Mouse (Mus musculus) megakaryocyte-erythroid progenitor cell, adult 5-6 weeks (primary cell): ENCODE measurements around the gene Nfia. TPM values are rescaled to one million over a fixed set of nuclear protein-coding genes. Genes with fewer than 3 reads are reported as not detected.

ENCODE experiments used
- ATAC-seq: replicated peaks from 2 replicates; pipeline ENCODE4 v1.8.0; 2016; ENCODE audit warnings: mild to moderate bottlenecking, inconsistent platforms; ENCODE audit not compliant: severe bottlenecking, poor library complexity, low FRiP score, low TSS enrichment
- total RNA-seq, 2 experiments: library from RNA; stranded (forward) in 1 of 2; stranded (reverse) in 1 of 2; fragments of 200-1000, 215-1000 nt in 1 of 2; fragments of >200 nt in 1 of 2; fragmentation: Nextera tagmentation in 1 of 2; gene quantifications; 2 replicates each; pipeline ENCODE4 v1.2.3; 2014 to 2017

Nfia gene
- total RNA-seq (2014; fragmentation: Nextera tagmentation) (136 and 212 TPM in 2 replicates), total RNA-seq (2017) (16.7 and 33.0 TPM in 2 replicates)

DNA sequence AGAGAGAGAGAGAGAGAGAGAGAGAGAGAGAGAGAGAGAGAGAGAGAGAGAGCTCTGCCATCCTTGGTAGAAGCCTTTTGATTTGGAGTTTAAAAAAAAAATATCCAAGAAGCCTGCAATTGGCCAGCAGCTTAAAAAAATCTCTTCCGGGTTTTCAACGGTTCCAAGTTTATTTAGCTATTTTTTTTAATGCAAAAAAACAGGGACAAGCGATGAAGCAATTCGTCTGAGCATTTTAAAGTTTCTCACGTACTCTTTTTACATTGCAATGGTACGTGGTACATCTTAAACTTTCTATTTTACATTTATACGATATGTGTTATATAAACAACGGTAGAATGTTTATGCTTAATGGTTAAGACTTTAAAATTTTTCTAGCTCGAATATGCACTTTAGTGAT lies at the start of gene Nfia:
Nfia (plus strand) TSS at position 94 of the 400 bp plus-strand sequence.
- no peak for ATAC-seq

DNA sequence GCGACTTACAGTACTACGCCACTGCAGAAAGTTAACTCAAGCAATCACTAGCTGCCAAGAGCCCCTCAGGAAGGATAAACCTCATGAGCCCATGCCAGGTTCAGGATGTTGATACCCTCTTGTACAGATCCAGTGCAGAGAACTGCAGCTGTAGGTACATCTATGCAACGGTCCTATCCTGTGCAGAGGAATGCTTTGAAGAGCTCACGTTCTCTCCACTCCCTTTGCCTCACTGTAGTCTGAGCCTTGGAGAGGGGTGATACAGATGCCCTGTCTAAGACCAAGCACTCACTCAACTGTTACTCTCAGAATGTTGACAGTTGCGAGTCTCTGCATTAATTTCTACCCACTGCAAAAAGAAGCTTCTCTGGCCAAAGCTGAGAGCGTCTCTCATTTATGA lies 49.2 kb upstream of the Nfia start:
- no peak for ATAC-seq

DNA sequence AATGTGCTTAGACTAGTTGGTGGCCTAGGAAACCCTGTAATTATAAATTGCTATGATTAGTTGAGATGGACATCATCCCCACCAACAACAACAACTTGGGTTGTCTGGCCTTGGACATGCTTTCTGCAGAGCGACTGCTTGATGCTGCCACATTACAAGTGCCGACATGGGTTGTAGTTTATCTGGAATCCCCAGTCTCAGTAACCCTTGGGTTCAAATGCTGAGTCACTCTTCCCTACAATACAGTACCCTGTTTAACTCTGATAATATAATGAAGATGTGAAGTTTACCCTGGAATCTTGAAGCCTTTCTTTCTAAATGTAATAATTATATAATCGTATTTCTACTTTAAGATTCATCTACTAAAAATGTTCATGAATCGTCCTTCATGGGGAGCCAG lies 44.0 kb upstream of the Nfia start:
- ATAC-seq, result peak; percentile 76

DNA sequence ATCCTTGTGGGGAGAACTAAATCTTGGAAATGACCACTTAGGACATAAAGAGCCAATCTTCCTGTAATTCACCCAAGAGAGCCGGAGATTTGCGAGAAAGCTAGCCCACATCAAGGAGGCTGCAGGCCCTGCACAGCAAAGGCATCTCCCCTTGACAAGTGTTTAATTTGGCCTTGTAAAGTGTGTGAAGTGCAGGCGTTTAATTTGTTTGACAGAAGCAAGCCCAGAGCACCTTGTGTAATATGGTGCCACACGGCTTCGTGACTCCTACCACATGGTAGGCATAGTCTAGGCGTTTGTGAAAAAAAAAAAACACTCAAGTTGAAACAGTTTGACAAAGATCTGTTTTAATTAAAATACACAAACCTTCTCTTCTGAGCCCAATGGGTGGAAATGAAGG lies 42.5 kb upstream of the Nfia start:
- no peak for ATAC-seq

DNA sequence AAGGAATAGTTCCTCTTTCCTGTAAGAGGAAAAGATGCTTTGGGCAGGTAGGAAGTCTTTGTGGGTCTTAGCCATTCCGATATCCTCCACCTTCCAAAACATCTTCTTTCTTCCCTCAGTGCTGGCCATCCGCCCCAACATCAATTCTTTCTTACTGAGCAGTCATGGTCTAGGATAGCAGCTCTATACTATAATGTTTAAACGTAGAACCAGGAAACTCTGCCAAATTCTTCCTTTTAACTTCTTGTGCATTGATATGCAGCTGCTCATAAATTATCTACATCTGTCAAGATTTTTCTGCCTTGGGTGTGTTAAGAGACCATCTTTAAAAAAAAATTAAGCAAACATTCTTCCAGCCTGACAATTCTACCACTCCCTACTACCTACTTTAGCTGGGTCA lies 42.1 kb upstream of the Nfia start:
- ATAC-seq, result no peak

DNA sequence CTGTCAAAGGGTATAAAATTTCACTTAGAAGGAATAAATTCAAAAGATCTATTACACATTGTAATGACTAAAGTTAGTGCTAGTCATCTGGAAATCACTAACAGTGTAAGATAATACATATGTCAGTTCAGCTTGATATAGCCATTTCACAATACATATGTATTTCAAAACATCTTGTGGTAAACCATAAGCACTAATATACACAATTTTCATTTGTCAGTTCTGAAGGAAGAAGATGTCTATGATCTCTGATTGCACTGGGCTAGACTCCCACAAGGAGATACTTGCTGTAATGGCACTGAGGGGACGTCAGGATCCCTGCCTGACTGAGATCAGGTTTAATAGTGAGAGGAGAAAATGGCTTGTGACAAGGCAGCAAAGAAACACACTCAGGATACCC lies 39.1 kb upstream of the Nfia start:
- no peak for ATAC-seq

DNA sequence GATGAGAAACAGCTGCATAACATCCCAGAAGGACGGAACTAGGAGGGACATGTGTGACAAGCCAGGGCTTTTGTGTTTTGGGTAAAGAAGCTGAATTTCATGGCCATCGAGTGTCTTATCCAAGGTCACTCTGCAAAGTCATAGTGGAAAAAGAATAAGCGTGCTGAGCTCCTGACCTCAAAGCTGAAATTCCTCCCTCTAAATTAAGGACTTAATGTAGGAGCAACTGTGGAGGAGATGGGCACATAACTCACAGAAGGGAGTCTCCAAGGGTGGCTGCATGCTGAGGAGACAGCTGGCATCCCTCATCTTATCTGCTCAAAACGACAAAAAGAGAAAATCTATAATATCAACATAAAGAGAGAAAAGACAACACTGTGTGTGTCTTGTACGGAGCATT lies 28.6 kb upstream of the Nfia start:
- no peak for ATAC-seq

DNA sequence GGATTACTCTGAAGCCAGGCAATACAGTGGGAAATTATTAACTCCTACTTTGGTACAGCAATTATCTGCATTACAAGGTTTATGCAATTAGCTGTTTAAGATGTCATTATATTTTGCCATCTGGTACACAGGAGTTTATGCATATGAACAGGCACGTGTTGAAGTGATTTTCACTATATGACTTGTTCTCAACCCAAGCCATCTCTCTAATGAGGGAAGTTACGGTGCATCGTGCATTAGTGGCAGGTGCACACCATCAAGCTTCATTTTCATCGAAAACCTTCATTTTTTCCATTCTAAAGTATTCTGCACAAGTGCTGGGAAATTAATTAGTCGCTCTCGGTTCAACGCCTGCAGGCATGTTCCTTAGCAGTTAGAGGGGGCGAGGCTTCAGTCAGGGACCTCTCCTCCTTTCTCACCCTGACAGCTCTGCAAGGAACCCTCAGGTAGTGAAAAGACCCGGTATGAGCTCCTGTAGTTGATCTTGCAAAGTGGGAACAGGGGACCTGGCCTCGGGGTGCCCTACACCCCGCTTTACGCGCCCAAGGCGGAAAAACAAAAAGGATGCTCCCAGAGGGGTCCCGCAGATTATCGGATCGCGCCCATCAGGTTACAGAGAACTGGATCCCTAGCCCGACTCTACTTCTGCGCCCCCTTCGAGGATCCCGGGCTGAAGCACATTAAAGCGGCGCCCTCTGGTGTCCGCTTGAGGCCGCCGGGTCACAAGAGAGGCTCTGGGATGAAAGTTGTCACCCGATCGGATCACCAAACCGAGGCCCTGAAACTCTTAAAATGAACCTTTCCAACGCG lies 27.0 kb upstream of the Nfia start:
- ATAC-seq, result peak; percentile 89

DNA sequence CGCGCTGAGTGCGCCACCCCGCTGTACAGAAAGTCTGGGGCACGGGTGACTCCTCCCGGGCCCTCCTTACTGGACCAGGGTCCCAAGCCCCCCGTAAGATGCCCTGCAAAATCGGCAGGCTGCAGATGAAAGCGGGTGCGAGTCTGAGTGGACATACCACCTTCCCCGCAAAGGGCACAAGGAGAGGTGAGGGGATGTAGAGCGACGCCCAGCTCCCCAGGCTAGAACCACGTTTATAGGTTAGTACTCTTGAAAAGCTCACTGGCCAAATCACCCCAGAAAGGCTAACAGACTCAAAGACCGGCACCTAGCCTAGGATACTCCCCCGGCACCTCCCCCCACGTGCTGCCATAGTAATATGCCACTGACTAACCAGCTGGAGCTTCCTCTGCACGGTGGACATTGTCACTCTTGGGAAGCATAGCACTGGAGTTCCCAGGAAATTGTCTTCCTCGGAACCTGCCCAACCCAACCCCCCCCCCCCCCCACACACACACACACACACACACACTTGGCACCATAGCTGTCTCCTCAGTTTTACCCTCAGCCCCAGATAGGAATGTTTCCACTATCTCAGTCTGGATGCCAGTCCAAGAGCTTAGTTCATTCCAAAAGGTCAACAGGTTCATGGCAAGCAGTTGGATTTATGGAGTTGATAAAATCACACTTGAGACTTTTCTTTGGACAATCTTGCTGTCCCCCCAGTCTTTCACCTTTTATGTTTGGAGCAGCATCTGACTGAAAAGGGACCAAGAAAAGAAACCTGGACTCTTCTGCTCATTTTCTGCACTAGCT lies 26.2 kb upstream of the Nfia start:
- peak; percentile 18; the same call in 1 of the 2 replicates for ATAC-seq

DNA sequence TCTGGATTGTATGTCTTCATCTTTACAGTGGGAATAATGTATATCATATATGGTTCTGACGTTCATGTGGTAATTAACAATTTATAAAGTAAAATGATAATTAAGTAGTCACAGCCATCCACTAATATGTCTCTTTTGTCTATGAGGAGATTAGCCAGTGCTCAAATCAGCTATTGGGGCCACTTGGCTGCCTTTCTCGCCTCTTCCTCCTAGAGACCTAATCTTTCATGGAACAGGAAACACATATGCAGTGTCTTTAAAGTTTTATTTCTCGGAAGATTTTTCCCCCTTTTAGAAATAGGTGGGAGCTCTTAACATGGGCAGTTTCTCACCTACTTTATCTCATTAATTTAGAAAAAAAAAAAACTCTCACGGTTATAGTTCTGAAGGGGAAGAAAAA lies 22.1 kb upstream of the Nfia start:
- ATAC-seq, result no peak

DNA sequence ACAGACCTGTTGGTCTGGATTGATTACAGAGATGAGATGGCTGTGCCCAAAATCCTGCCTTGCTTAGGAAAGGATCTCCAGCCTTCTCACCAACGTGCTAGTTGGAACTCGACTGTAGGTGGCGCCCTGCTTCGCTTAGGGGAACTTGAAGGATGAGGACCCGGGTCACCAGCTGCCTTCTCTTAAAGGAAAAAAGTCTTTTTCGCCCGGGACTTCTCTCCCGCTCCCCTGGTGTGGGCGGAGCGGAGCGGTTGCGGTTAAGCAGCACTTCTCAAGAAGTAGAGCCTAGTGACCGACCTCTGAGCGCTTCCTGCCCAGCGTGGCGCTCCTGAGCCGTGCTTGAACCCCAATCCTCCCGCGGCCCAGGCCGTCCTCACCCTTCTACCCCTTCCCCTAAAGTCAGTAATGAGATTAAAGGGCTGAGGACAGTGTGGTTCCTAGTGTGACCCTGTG lies 21.5 kb upstream of the Nfia start:
- peak; percentile 91 for ATAC-seq

DNA sequence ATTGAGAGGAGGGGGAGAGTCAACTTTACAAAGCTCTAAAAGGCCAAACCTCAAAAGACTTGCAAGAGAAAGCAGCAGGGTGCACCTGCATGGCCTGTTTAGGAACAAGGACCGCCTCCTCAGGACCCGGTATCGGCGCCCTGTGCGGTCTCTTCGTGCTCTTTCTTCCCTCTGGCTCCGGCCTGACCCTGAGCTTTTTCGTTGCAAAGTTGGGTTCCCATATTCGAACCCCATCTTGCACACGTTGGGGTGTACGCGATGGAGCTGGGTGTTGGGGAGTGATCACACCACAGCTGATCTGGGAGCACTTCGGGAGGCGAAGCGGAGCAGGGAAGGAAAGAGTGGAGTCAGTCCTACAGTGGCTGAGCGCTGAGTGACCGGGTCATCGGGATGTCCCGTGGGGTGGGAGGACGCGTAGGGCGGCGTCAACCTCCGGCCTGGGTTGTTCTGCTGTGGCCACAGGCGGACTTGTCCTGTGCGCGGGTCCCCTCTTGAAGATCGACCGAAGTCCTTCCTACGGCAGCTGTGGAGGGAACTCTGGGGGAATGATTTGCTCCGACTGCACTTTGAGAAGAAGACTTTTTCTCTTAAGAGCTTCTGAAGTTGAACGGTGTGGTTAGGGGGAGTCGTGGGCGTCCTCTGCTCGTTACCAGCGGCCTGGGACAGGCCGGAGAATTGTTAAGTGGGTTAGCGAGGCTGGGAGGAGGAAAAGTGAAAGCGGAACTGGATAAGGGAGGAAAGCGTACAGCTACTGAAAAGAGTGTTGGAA lies 20.9 kb upstream of the Nfia start:
- peak; percentile 64 for ATAC-seq

DNA sequence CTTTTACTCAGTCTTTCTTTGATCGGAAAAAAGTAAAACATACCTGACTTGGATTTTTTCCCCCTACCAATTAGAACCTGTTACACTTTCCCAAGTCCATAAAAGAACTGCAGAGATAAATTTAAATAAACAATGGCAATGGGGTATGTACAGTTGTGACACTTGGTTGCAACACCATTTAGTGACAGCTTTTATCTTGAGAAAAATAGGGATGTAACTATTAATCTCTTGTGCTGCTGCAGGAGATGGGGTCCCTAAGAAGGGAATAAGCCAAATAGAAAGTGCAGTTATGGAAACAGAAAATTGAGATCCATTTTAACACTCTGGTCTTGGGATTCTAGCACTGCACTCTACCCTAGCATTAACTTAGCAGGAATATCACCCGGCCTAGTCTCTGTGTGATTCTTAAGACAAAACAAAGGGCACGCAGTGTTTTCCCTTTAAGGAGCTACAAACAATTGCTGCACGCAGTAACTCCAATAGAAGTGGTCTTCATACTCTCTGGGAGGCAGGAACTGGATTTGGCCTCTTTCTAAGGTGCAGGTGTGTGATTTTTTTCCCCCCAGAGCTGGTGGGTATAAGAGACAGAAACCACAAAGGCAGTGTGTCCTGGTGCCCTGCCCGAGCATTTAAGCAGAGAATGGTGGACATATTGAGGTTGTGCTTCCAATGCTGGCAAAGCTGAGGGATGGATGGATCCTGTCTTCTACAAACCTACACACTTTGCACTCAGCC lies 20.1 kb upstream of the Nfia start:
- ATAC-seq, result no peak

DNA sequence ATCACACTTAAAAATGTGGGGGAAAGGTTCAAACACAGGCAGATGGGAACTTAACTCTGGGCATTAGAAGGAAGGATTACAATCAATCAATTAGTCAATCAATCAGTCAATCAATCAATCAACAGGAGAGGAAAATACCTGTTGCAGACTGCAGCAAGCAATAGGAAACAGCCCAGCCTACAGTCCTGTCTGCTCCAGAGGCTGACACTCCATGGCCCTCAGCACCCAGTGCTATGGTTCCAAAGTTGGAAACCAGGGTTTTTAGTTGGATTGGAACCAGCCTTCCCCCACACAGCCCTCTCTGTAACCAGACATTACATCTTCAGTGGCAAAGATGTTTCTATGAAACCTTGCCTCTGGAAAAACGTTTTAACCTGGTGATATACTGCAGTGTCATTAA lies 19.0 kb upstream of the Nfia start:
- no peak for ATAC-seq

DNA sequence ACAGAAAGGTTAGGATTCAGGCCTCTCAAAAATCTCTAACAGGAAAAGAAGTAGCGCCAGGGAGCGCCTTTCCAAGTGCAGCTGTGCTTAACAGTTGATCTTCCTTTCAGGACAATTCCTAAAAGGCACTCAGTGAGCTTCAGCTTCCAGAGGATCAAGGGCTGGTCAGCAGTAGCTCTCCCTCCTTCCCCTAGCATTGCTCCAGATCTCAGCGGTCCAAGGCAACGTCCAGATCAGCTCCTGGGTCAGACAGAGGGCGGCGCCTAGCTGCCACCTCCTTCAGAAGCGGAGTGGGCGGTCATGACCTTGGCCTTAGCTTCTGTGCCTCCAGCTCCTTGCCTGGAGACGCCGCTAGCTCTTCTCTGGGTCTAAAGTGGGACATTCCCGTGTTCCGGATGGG lies 18.3 kb upstream of the Nfia start:
- no peak for ATAC-seq

DNA sequence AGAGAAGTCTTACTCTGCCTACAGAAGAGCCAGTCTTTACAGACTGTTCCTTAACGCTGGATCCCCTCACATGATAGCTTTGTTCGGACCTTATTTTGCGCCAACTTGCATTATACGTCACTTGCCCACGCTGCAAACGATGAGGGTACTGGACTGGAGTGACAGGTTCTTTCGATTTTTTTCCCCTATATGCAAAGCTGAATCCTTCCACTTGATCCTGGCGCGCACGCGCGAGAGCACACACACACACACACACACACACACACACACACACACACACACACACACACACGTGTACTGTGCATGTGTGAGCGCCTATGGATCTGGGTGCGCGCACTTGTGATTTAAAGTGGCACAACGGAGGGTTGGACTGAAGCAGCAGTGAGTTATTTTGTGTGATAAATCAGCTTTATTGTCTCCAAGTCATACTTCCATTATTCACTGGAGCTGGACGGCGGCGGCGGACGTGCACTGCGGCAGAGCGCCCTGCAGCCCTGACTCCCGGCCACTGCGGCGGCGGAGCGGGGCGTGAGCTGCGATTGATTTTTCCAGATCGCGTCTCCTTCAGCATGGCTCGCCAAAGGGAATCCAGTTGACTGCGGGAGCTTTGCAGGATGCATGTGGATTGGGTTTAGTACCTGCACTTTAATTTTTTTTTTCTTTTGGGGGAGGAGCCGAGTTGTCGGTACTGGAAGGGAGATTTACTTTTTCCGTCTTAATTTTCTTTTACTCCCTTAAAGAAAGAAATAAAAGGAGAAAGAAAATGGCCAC lies 15.1 kb upstream of the Nfia start:
- peak; percentile 70 for ATAC-seq

DNA sequence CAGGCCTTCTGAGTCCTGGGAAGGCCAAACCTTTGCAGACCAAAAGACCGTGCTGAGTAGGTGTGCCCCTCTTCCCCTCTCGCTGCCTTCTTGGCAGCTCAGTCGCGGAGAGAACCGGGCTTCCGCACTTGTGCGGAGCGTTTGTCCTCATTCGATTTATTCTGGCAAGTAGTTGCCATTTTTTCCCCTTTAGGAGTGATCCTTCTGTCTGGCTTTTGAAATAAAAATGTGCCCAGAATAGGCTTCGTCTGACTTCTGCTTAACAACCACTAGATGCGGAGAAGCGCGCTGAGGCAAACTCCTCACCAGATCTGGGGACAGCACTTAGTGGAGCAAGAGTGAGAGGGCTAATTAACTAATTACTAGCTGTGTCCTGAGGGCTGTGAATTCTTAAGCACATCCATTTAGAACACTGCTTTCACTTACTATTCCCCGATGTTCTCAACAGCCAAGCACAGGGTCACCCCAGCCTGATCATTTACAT lies 14.5 kb upstream of the Nfia start:
- peak; percentile 63 for ATAC-seq

DNA sequence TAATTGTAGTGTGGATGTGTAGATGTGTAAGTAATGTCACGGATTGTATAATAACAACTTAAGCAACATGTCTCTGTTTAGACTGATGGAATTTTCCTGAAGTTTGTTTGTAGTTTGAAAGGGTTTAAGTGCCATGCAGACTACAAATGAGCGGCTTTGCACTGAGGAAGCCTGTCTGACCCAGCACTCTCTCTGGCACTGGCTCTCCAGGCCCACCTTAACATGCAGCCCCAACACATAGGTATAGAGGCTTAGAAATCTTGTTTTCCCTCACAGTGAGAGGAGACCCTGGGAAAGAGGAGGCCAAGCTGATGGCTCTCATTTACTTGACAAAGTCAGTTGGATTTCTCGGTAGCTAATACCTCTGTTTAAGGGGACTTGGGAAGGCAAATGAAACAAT lies 13.9 kb upstream of the Nfia start:
- ATAC-seq, result no peak
